Mouse (Mus musculus): Measurements from ENCODE around the gene Slc9a9.

Slc9a9 gene

DNA sequence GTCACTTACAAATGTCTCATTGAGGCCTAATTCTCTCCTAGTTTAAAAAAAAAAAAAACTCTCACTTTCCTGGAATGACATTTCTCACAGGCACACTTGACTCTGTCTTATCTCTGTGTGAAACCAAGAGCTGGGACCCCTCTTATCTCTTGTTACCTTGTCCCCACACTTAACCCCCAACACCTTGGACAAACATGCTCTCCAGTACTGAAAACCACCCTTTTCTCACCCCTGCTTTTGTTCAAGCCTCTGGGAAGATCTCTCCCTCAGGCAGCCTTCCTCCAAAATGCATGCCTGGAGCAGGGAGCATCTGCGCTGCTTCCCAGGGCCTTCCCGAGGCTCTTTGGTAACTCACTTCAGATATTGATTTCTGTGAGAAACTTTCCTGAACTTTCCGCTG, 524.0 kb downstream of the Slc9a9 start:
- DNase-seq (ENCODE audit: low read depth, low spot score), result no peak

DNA sequence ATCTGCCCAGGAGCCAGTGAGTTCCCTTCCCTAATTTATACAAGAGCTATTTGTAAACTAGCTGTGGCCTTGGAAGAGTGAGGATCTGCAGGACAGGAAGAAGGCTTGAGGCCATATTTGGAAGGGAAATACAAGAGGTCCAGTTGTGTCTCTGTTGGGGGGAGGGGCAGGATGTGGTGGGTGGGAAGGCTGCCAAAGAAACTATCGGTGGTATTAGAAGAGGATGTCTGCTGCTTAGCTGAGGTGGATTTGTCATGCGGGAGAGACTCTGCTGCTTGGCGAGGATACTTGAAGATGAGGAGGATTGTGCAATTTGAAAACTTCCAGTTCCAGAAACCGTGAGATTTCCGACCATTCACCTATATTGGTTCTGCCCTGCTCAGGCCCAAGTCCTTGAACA, 524.4 kb downstream of the Slc9a9 start:
- no peak for DNase-seq (ENCODE audit: low read depth, low spot score)

GRCm38 (mm10) chr9:95207661-95208060, 538.0 kb downstream of the Slc9a9 start:
- DNase-seq (ENCODE audit: low read depth, low spot score), result no peak

GRCm38 (mm10) chr9:95208681-95209080, 539.0 kb downstream of the Slc9a9 start:
- no peak for DNase-seq (ENCODE audit: low read depth, low spot score)

DNA sequence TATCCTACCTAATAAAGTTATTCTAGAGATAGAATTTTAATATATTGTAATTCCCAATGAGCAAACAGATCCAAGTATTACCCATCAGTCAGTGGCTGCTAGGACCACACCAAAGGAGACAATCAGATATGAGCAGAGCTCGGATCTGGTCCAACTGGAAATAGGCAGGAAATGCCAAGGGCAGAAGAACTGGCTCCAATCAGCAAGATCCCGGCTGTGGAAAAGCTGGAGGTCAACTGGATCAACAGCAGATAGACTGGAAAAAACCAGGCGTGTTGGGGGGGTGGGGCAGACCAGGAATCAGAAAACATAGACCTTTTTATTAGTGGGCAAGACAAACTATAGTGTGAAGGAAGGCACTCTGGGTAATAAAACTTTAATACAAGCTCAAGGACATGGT, 550.3 kb downstream of the Slc9a9 start:
- no peak for DNase-seq (ENCODE audit: low read depth, low spot score)

- DNase-seq (ENCODE audit: low read depth, low spot score), result no peak
Measured at GRCm38 (mm10) chr9:95221310-95221709, 551.6 kb downstream of the Slc9a9 start.

- no peak for DNase-seq (ENCODE audit: low read depth, low spot score)
Measured at GRCm38 (mm10) chr9:95226986-95227385, 557.3 kb downstream of the Slc9a9 start.

DNA sequence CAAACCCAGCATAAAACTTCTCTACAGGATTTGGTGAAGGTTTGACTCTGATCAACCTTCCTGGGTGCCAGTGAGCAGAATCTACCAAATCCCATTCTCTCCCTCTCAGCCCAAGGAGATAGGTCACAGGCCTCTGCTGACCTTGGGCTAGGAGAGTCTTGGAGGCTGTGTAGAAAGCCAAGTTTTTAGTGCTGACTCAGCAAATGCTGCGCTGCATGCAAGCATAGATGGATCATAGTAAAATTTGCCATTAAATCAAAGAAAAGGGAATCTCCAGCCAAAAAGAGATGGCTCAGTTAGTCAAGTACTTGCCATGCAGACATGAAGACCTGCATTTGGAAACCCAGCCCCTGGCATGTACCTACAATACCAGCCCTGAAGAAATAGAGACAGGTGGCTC, 558.4 kb downstream of the Slc9a9 start:
- no peak for DNase-seq (ENCODE audit: low read depth, low spot score)

DNA sequence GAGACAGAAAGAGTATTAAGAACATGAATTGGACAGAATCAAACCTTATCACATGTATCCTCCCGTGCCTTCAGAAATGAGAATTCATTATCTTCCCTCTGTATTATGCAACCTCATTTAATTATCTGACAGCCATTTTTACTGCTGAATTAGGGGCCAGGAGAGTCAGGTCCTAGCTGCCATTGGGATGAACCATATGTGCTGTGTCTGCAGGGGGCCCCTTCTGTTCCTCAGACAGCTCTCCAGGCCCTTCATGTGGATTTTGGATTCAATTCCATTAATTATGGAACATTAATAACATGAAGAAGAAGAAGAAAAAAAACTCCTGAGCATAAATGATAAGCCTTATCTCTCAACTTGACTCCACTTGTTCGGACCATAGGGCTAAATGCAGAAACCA, 559.4 kb downstream of the Slc9a9 start:
- DNase-seq (ENCODE audit: low read depth, low spot score), result no peak

GRCm38 (mm10) chr9:95239900-95240299, 570.2 kb downstream of the Slc9a9 start:
- no peak for DNase-seq (ENCODE audit: low read depth, low spot score)

GRCm38 (mm10) chr9:95242628-95243195, 573.0 kb downstream of the Slc9a9 start:
- DNase-seq (ENCODE audit: low read depth, low spot score), result no peak

DNA sequence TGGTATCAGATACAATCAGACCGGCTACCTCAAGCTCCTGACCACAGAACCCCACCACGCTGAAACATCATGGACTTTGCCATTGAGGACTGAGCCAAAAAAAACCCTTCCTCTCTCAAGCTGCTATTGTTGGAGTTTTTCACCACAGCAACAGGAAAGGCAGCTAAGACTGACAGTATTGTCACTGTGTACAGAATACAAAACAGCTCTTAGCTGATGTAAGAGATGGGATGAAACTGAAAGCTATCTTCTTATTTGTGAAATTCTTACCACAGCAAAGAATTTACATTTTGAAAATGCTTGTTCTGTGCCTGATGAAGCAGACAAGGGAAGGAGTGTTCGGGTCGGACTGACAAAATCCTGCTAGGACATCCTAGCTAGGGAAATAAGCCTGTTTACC, 584.5 kb downstream of the Slc9a9 start:
- DNase-seq (ENCODE audit: low read depth, low spot score), result no peak

- no peak for DNase-seq (ENCODE audit: low read depth, low spot score)
Measured at GRCm38 (mm10) chr9:95255844-95256243, 586.1 kb downstream of the Slc9a9 start.

- DNase-seq (ENCODE audit: low read depth, low spot score), result no peak
Measured at GRCm38 (mm10) chr9:95256680-95257316, 587.1 kb downstream of the Slc9a9 start.

GRCm38 (mm10) chr9:95262851-95263250, 593.1 kb downstream of the Slc9a9 start:
- DNase-seq (ENCODE audit: low read depth, low spot score), result no peak

- no peak for DNase-seq (ENCODE audit: low read depth, low spot score)
Measured at GRCm38 (mm10) chr9:95263867-95264509, 594.3 kb downstream of the Slc9a9 start.

DNA sequence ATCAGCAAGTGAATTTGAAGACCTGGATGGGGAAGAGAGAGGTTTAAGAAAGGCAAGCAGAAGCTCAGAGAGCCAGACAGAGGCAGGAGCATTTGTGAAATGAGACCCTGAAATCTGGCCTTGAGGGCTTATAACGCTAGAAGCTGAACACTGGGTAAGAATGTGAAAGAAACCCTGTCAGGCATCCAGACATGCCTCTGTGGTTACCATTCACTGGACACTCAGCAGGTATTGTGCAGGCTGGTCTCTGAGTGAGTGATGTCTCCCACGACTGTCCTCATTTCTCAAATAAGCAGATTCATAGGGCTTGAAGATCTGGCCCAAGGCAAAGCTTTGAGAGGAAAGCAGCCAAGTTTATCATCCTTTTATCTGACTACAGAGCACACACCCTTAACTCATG, 596.5 kb downstream of the Slc9a9 start:
- no peak for DNase-seq (ENCODE audit: low read depth, low spot score)

GRCm38 (mm10) chr9:95266924-95267323, 597.2 kb downstream of the Slc9a9 start:
- DNase-seq (ENCODE audit: low read depth, low spot score), result no peak

- no peak for DNase-seq (ENCODE audit: low read depth, low spot score)
Measured at GRCm38 (mm10) chr9:95279590-95280344, 610.1 kb downstream of the Slc9a9 start.
